Mouse (Mus musculus): ENCODE data around the gene Vstm5. TPM values are rescaled to one million over a fixed set of nuclear protein-coding genes. Genes with fewer than 3 reads are reported as not detected.

The Vstm5 gene
- polyA plus RNA-seq, 1 experiment, result not detected

GRCm38 (mm10) chr9:15250376-15250775 lies 11.5 kb downstream of the Vstm5 start:
- TF ChIP-seq POLR2A (IDR thresholded peaks at IDR 0.05; ENCODE audit: insufficient read depth, low read depth, low read length) (no peak), CTCF (IDR thresholded peaks at IDR 0.05; ENCODE audit: insufficient read depth, low read depth, low read length) (no peak)
- H3K4me3 ChIP-seq (ENCODE audit: insufficient read depth, low read depth, low read length), result no peak overlapping the region

GRCm38 (mm10) chr9:15252196-15252595 lies 13.4 kb downstream of the Vstm5 start:
- no peaks in the 10 kb centered on the region for H3K4me1 ChIP-seq (ENCODE audit: control insufficient read depth, insufficient read depth, low read length)
- WGBS, result 80% methylated on average over 7 of the region's 7 CpGs
- H3K4me3 ChIP-seq (ENCODE audit: insufficient read depth, low read depth, low read length), result no peak overlapping the region
- TF ChIP-seq CTCF (IDR thresholded peaks at IDR 0.05; ENCODE audit: insufficient read depth, low read depth, low read length) (no peak), POLR2A (IDR thresholded peaks at IDR 0.05; ENCODE audit: insufficient read depth, low read depth, low read length) (no peak)
- H3K27ac ChIP-seq (ENCODE audit: insufficient read depth, low read depth, low read length), result no peak overlapping the region

More at GRCm38 (mm10) chr9:15250376-15250775, 11.5 kb downstream of the Vstm5 start:
- Histone ChIP-seq H3K27ac (ENCODE audit: insufficient read depth, low read depth, low read length) (no peak overlapping the region), H3K4me1 (ENCODE audit: control insufficient read depth, insufficient read depth, low read length) (no peaks in the 10 kb centered on the region)
- 75% methylated on average over 7 of the region's 7 CpGs for whole genome bisulfite sequencing

GRCm38 (mm10) chr9:15254501-15254900 lies 15.7 kb downstream of the Vstm5 start:
- no peak overlapping the region for H3K27ac ChIP-seq (ENCODE audit: insufficient read depth, low read depth, low read length)
- H3K4me3 ChIP-seq (ENCODE audit: insufficient read depth, low read depth, low read length), result no peak overlapping the region
- H3K4me1 ChIP-seq (ENCODE audit: control insufficient read depth, insufficient read depth, low read length), result no peaks in the 10 kb centered on the region
- TF ChIP-seq CTCF (IDR thresholded peaks at IDR 0.05; ENCODE audit: insufficient read depth, low read depth, low read length) (no peak), POLR2A (IDR thresholded peaks at IDR 0.05; ENCODE audit: insufficient read depth, low read depth, low read length) (no peak)
- WGBS, result 82% methylated on average over 7 of the region's 7 CpGs

GRCm38 (mm10) chr9:15256214-15256613 lies 17.4 kb downstream of the Vstm5 start:
- H3K4me3 ChIP-seq (ENCODE audit: insufficient read depth, low read depth, low read length), result no peak overlapping the region
- H3K4me1 ChIP-seq (ENCODE audit: control insufficient read depth, insufficient read depth, low read length), result no peaks in the 10 kb centered on the region
- H3K27ac ChIP-seq (ENCODE audit: insufficient read depth, low read depth, low read length), result no peak overlapping the region
- WGBS, result 81% methylated on average over 3 of the region's 3 CpGs
- no peak for TF ChIP-seq CTCF (IDR thresholded peaks at IDR 0.05; ENCODE audit: insufficient read depth, low read depth, low read length)
- TF ChIP-seq POLR2A (IDR thresholded peaks at IDR 0.05; ENCODE audit: insufficient read depth, low read depth, low read length), result no peak

GRCm38 (mm10) chr9:15261980-15262379 lies 23.1 kb downstream of the Vstm5 start:
- H3K27ac ChIP-seq (ENCODE audit: insufficient read depth, low read depth, low read length), result no peak overlapping the region
- WGBS, result 93% methylated on average over 8 of the region's 8 CpGs
- H3K4me1 ChIP-seq (ENCODE audit: control insufficient read depth, insufficient read depth, low read length), result no peaks in the 10 kb centered on the region
- H3K4me3 ChIP-seq (ENCODE audit: insufficient read depth, low read depth, low read length), result no peak overlapping the region
- TF ChIP-seq POLR2A (IDR thresholded peaks at IDR 0.05; ENCODE audit: insufficient read depth, low read depth, low read length) (no peak), CTCF (IDR thresholded peaks at IDR 0.05; ENCODE audit: insufficient read depth, low read depth, low read length) (no peak)

- Histone ChIP-seq H3K4me1 (ENCODE audit: control insufficient read depth, insufficient read depth, low read length) (no peaks in the 10 kb centered on the region), H3K4me3 (ENCODE audit: insufficient read depth, low read depth, low read length) (no peak overlapping the region), H3K27ac (ENCODE audit: insufficient read depth, low read depth, low read length) (no peak overlapping the region)
- WGBS, result 95% methylated on average over 10 of the region's 10 CpGs
- TF ChIP-seq CTCF (IDR thresholded peaks at IDR 0.05; ENCODE audit: insufficient read depth, low read depth, low read length), result no peak
- TF ChIP-seq POLR2A (IDR thresholded peaks at IDR 0.05; ENCODE audit: insufficient read depth, low read depth, low read length), result no peak
Observed at GRCm38 (mm10) chr9:15263487-15263886, 24.6 kb downstream of the Vstm5 start.

- TF ChIP-seq CTCF (IDR thresholded peaks at IDR 0.05; ENCODE audit: insufficient read depth, low read depth, low read length) (no peak), POLR2A (IDR thresholded peaks at IDR 0.05; ENCODE audit: insufficient read depth, low read depth, low read length) (no peak)
- no peak overlapping the region for H3K4me3 ChIP-seq (ENCODE audit: insufficient read depth, low read depth, low read length)
- H3K27ac ChIP-seq (ENCODE audit: insufficient read depth, low read depth, low read length), result no peak overlapping the region
- WGBS, result 89% methylated on average over 2 of the region's 2 CpGs
- no peaks in the 10 kb centered on the region for H3K4me1 ChIP-seq (ENCODE audit: control insufficient read depth, insufficient read depth, low read length)
Observed at GRCm38 (mm10) chr9:15273981-15274380, 35.1 kb downstream of the Vstm5 start.

- no peaks in the 10 kb centered on the region for H3K4me1 ChIP-seq (ENCODE audit: control insufficient read depth, insufficient read depth, low read length)
- no peak overlapping the region for H3K4me3 ChIP-seq (ENCODE audit: insufficient read depth, low read depth, low read length)
- no peak for TF ChIP-seq CTCF (IDR thresholded peaks at IDR 0.05; ENCODE audit: insufficient read depth, low read depth, low read length)
- TF ChIP-seq POLR2A (IDR thresholded peaks at IDR 0.05; ENCODE audit: insufficient read depth, low read depth, low read length), result no peak
- H3K27ac ChIP-seq (ENCODE audit: insufficient read depth, low read depth, low read length), result no peak overlapping the region
- 84% methylated on average over 4 of the region's 4 CpGs for WGBS
Observed at GRCm38 (mm10) chr9:15276855-15277254, 38.0 kb downstream of the Vstm5 start.

- WGBS, result 90% methylated on average over 3 of the region's 3 CpGs
- TF ChIP-seq POLR2A (IDR thresholded peaks at IDR 0.05; ENCODE audit: insufficient read depth, low read depth, low read length) (no peak), CTCF (IDR thresholded peaks at IDR 0.05; ENCODE audit: insufficient read depth, low read depth, low read length) (no peak)
- no peak overlapping the region for H3K4me3 ChIP-seq (ENCODE audit: insufficient read depth, low read depth, low read length)
- H3K4me1 ChIP-seq (ENCODE audit: control insufficient read depth, insufficient read depth, low read length), result no peaks in the 10 kb centered on the region
- no peak overlapping the region for H3K27ac ChIP-seq (ENCODE audit: insufficient read depth, low read depth, low read length)
Observed at GRCm38 (mm10) chr9:15278343-15278742, 39.5 kb downstream of the Vstm5 start.

GRCm38 (mm10) chr9:15279139-15279648 lies 40.3 kb downstream of the Vstm5 start:
- 8% methylated on average over 19 of the region's 19 CpGs for WGBS
- no peak for TF ChIP-seq POLR2A (IDR thresholded peaks at IDR 0.05; ENCODE audit: insufficient read depth, low read depth, low read length)
- no peak for TF ChIP-seq CTCF (IDR thresholded peaks at IDR 0.05; ENCODE audit: insufficient read depth, low read depth, low read length)
- H3K27ac ChIP-seq (ENCODE audit: insufficient read depth, low read depth, low read length), result peak overlapping the region; percentile 63; the same call in 1 of the 2 replicates
- H3K4me3 ChIP-seq (ENCODE audit: insufficient read depth, low read depth, low read length), result peak overlapping the region; percentile 86
- no peaks in the 10 kb centered on the region for H3K4me1 ChIP-seq (ENCODE audit: control insufficient read depth, insufficient read depth, low read length)

All from olfactory bulb, adult 2 months (tissue).